Mouse (Mus musculus): Measurements from ENCODE around the gene Rrm2. TPM values are rescaled to one million over a fixed set of nuclear protein-coding genes. Genes with fewer than 3 reads are reported as not detected.
"Not testable (repeated sequence)": the region's sequence is repeated elsewhere in the genome, so short reads cannot be mapped to it uniquely, and the experiment has no call there.

Gene Rrm2
- total RNA-seq, 1 experiment from 2014 or later = 90.3 TPM

DNA sequence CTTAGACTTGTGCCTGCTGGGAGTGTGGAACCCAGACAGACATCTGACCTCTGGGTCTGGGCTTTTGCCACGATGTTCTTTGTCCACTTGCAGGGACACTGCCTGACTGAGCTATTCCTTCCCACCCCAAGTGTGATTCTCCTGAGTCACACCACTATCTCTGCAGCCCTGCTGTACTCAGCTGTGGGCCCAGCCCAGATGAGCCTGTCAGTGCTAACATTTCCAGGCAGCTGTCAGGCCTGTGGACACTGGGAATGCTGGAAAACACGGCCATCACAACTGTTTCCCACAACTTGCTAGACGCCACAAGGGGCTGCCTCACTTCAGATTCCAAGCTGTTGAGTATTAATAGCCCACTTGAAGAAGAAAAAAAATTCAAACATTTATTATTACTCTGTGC, 5.0 kb upstream of the Rrm2 start:
- ATAC-seq (replicated peaks; ENCODE audit: low read depth, poor library complexity, severe bottlenecking) = no peak

- ATAC-seq (replicated peaks; ENCODE audit: low read depth, poor library complexity, severe bottlenecking) = no peak
Measured at GRCm38 (mm10) chr12:24705502-24706263, 2.4 kb upstream of the Rrm2 start.

DNA sequence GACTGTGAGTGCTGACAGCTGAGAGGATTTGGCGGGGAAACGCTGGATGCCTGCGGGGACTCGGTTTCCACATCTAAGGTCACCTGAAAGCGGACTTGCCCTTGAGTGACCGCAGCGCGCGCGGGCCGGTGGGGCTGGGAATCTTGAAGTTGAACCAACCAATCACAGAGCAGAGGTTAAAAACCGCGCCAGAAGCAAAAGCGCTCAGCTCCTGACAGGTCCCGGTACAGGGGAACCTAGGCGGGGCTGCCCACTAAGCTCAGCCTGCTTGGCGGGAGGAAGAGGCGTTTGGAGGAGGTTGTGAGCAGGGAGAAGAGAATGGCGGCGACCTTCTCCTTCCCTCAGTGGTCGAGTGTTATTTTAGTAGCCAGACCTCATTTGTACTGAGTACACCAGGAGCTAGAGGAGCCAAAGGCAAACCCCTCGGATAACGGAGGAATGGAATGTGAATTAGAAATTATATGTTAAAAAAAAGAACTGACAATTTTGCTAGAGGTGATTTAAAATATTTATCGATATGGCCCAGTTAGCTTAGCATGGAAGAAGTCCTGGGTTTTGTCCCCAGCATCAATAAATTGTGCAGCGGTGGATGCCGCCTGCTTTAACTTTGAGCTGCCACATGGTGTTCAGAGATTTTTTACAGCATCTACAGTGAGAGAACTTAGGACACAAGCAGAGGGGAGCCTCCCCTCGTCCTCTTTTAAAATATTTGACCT, 1.1 kb upstream of the Rrm2 start:
- peak; percentile 50 for ATAC-seq (replicated peaks; ENCODE audit: low read depth, poor library complexity, severe bottlenecking)

GRCm38 (mm10) chr12:24707480-24707802, 600 bp upstream of the Rrm2 start:
- ATAC-seq (replicated peaks; ENCODE audit: low read depth, poor library complexity, severe bottlenecking) = no peak

DNA sequence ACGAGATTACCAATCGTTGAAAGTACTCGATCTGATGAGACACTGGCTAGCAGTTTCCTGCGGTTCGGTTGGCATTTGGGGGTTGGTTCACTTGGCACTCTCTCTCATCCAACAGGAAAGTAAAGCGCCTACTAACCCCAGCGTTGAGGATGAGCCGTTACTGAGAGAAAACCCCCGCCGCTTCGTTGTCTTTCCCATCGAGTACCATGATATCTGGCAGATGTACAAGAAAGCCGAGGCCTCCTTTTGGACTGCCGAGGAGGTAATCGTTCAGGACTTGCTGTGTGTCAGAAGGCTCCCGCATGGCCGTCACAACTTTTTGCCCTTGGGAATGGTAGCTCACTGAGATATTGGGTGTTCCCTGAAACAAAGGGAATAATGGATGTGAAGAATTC, 780 bp downstream of the Rrm2 start:
- ATAC-seq (replicated peaks; ENCODE audit: low read depth, poor library complexity, severe bottlenecking) = peak; percentile 1; the same call in 1 of the 2 replicates

DNA sequence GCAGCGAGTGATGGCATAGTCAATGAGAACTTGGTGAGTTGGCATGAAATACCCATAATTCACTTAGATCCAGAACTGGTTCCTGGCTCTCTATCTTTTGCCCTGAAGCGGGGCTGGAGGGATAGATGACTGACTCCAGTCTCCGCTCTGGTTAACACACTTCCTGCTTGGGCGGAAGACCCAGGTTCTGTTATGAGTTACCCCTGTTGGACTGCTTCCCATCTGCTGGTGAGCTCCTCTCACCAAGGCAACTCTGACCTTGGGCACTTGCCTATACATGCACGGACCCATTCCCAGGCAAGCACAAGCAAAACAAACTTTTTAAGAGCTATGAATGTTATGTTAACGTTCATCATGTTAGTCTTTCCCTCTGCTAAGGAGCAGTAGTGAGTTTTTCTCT, 1.4 kb downstream of the Rrm2 start:
- ATAC-seq (replicated peaks; ENCODE audit: low read depth, poor library complexity, severe bottlenecking) = no peak

DNA sequence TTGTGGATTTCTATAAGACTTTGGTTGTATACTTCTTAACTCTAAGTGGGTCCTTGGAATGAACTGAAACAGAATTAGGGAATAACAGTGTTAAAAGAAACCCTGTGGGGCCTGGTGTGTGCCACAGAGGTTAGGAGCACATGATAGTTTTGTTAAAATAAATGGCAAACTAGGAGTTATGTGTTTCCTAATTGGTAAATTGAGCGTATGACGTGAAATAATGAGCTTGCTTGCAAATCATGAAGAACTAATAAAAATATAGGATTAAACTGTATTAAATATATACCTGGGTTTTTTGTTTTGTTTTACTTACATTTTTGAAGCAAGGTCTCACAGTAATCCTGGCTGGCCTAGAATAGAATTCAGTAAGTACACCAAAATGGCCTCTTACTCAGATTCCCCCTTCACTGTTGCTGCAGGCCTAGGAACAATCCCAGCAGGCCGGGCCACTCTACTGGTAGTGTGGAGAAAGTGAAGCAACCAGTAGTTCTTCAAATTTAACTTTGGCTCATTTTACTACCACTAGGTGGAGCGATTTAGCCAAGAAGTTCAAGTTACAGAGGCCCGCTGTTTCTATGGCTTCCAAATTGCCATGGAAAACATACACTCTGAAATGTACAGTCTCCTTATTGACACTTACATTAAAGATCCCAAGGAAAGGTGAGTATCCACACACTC, 1.9 kb downstream of the Rrm2 start:
- peak; percentile 50 for ATAC-seq (replicated peaks; ENCODE audit: low read depth, poor library complexity, severe bottlenecking)

DNA sequence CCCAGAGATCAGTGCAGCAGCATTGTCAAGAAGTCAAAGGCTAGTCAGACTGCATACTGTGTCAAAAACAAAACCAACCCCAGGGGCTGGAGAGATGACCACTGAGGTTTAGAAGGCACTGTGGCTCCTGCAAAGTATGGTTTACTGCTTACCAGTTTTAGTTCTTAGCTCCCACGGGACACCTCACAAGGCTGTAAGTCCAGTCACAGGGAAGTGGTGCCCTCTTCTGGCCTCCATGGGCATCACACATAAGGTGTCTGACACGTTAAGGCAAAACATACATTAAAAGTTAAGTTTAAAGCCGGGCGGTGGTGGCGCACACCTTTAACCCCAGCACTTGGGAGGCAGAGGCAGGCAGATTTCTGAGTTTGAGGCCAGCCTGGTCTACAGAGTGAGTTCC, 2.6 kb downstream of the Rrm2 start:
- ATAC-seq (replicated peaks; ENCODE audit: low read depth, poor library complexity, severe bottlenecking) = no peak

DNA sequence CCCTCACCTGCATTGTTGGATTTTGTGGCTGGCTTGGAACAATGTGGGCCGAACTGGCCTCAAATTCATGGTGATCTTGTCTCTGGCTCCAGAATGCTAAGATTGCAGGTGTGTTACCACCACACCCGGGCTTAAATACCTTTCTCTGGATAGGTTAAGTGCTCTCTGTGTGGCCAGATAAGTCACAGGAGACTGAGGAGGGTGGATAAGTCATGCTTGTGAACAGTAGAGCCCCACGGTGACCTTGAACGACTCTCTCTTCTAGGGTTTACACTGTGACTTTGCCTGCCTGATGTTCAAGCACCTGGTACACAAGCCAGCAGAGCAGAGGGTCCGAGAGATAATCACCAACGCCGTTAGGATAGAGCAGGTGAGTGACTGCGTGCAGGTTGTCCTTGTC, 4.4 kb downstream of the Rrm2 start:
- ATAC-seq (replicated peaks; ENCODE audit: low read depth, poor library complexity, severe bottlenecking) = no peak

DNA sequence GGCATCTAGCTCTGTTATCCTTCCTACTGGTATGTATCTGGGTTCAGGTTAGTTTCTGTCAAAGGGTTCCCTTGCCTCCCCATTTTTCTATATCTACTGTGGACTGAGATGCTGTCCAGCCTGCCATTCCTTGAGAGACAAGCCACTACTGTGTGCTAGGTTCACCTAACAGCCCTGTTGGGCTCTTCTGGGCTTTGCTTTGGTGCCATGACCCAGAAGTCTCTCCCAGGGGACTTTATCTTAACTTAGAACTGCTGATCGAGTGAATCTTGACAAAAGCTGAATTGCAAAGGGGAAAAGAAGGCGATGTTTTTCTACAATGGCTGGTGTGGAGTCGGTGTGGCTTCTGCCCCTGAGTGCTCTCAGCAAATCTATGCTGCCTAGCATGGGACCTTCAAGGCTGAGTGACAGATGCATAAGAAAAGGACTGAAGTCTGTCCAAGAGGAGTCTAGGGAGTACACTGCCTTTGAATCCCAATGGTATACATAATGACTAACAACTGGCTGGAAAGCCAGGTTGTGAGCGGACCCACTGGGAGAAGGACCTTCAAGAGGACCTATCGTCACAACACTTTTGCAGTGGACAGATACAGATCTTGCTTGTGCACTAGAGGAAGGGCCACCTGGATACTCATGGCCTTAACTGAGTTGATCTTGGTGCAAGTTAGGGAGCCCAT, 6.7 kb downstream of the Rrm2 start:
- no peak for ATAC-seq (replicated peaks; ENCODE audit: low read depth, poor library complexity, severe bottlenecking)

DNA sequence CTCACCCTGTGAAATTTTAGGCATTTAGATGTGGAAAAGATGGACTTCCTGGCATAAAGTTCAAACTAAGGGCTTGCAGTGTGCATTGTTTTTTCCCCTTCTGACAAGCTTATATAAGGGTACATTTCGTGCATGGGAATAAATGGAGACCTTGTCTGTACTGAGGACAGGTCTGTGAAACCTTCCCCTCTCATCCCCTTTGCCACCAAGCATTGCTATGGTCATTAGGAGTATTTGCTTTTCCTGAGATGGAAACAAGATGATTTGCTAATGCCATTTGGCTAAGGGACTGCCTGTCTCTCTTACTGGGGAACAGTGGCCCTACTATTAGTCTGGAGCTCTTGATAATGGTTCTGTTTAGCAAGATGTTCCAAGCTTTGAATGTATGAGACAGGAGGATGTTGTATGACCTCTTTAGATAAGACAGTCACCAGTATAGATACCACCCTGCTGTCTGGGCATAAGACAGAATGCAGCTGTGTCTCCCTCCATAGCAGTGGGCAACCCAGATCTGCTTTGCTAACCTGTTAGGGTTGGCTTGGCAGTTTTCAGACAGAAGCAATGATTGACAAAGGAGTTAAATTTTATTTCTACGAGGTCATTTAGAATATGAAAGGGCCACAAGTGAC, 7.3 kb downstream of the Rrm2 start:
- ATAC-seq (replicated peaks; ENCODE audit: low read depth, poor library complexity, severe bottlenecking) = peak; percentile 80

DNA sequence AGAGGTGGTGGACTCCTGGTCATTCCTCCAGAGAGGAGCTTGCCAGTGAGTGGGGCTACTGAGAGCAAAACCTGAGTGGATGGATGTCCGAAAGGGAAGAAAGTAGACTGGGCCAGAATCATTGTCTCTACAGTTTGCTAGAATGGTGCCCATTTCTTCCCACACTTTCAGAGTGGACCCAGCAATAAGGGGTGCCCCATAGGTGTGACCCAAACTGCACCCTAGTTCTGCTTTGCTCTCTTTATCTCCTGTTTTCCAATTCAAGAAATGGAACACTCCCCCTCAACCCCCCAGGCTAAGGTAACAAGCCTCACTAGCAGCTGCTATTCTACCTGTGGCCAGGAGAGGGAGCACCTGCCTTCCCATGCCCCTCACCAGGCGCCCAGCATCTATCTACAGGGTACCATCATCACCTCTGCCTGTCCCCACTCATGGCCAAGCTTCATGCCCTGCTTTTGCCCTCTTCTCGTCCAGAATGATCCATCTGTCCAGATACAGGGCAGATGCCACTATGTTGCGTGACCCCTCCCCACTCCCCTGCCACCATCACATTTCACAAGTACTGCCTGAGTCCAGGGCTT, 8.8 kb downstream of the Rrm2 start:
- peak; percentile 76 for ATAC-seq (replicated peaks; ENCODE audit: low read depth, poor library complexity, severe bottlenecking)

- no peak for ATAC-seq (replicated peaks; ENCODE audit: low read depth, poor library complexity, severe bottlenecking)
Measured at GRCm38 (mm10) chr12:24723434-24723833, 15.4 kb downstream of the Rrm2 start.

DNA sequence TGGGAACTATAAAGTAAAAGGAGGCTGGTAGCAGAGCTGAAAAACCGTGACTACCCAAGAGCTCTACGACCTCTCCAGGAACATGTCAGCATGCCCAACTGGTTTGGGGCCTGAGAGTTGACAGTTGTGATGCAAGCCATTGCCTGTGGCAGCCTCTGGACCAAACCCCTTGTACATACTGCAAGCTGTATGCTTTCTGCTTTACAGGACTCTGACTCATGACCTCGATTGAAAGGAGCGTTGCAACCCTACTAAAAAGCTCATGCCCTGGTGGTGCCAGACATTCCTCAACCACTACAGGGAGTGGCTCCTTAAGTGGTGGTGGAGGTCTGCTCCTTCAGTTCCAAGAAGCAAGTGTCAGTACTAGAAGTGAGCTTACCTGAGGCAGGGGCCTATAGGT, 15.8 kb downstream of the Rrm2 start:
- peak; percentile 45; the same call in 1 of the 2 replicates for ATAC-seq (replicated peaks; ENCODE audit: low read depth, poor library complexity, severe bottlenecking)

DNA sequence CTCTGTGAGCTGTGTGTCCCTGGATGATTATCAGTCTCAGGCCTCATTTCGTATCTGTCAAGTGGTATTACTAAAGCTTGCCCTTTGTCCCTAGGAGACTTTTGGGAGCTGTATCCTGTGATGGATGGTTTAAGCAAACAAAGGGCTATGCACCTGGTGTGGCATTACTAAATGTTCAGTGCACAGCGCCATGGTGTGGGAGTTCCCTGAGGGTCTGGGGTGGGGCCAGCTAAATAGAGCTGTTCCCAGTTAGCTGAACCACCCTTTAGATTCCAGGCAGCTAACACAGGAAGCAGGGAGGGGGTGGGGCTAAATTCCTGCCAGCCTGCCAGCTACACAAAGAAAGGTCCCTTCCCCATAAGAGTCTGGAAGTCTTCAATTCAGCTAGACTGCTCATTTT, 16.3 kb downstream of the Rrm2 start:
- ATAC-seq (replicated peaks; ENCODE audit: low read depth, poor library complexity, severe bottlenecking) = peak; percentile 42; the same call in 1 of the 2 replicates

DNA sequence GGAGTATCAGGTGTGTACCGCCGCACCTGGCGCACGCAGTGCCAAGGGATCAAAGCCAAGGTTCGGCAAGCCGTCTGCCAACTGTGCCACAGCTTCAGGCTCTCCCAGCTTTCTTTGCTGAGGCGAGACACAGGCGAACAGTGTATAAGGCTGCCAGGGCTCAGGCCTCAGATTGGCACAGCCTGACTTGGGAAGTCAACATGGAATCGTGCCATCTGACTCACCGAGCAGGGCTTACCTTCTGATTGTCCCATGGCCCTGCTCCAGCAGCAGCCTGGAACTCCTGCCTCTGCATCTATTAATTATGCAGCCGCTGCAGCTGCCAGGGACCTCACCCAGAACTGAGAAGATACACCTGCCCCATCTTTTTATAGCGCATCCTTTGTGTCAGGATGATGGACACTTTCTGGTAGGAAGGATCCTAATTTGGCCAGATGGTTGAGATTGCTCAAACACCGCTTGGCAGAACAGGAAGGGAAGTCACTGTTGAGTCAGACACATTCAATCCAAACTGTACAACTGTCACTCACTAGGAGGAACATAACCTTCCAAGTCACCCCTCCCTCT, 26.9 kb downstream of the Rrm2 start:
- peak; percentile 77 for ATAC-seq (replicated peaks; ENCODE audit: low read depth, poor library complexity, severe bottlenecking)

- ATAC-seq (replicated peaks; ENCODE audit: low read depth, poor library complexity, severe bottlenecking) = no peak
Measured at GRCm38 (mm10) chr12:24736956-24737355, 28.9 kb downstream of the Rrm2 start.

DNA sequence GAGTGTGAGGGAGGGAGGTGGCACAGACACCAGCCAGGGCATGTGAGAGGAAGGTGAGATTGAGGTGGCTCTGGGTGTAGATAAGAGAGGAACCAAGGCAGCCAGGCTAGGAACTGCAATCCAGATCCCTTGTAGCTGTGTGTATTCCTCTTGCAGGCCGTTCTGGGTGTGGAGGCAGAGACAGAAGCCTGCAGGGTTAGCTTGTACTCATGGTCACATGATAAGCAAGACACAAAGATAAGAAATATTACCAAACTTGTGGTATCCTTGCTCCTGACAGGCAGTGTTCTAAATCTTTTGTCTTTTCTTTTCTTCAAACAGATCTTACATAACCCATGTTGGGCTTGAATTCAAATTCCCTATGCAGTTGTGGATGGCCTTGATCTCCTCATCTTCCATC, 31.9 kb downstream of the Rrm2 start:
- ATAC-seq (replicated peaks; ENCODE audit: low read depth, poor library complexity, severe bottlenecking) = no peak

- ATAC-seq (replicated peaks; ENCODE audit: low read depth, poor library complexity, severe bottlenecking) = not testable (repeated sequence)
Measured at GRCm38 (mm10) chr12:24741535-24741934, 33.5 kb downstream of the Rrm2 start.

Measured in common myeloid progenitor, adult 5-6 weeks (primary cell).